Mouse (Mus musculus) midbrain, embryonic 16.5 days (tissue): ENCODE results near the gene Rgs16. TPM values are rescaled to one million over a fixed set of nuclear protein-coding genes. Genes with fewer than 3 reads are reported as not detected.

Experiments
- ATAC-seq: fragments of 200-750 bp; cut with Nextera tagmentation; 2 replicates; pipeline ENCODE4 v1.8.0; 2017; ENCODE audit warnings: moderate TSS enrichment
- H3K27ac ChIP-seq: fragments of 300-500 bp; sonication (generic); 2 replicates; pipeline ENCODE4 v1.5.1; 2014; ENCODE audit warnings: mild to moderate bottlenecking, low read length, mixed read lengths
- H3K27me3 ChIP-seq: fragments of 300-500 bp; sonication (generic); 2 replicates; pipeline ENCODE4 v1.6.1; 2014; ENCODE audit warnings: low read depth, low read length, mixed read lengths; ENCODE audit not compliant: control insufficient read depth, insufficient read depth
- H3K36me3 ChIP-seq: fragments of 300-500 bp; sonication (generic); 2 replicates; pipeline ENCODE4 v1.6.1; 2014; ENCODE audit warnings: mild to moderate bottlenecking, low read length, moderate library complexity, mixed read lengths; ENCODE audit not compliant: control insufficient read depth, insufficient read depth
- H3K4me1 ChIP-seq: fragments of 300-500 bp; sonication (generic); 2 replicates; pipeline ENCODE4 v1.6.1; 2014; ENCODE audit warnings: mild to moderate bottlenecking, low read length, mixed read lengths; ENCODE audit not compliant: control insufficient read depth, insufficient read depth
- H3K4me2 ChIP-seq: fragments of 300-500 bp; sonication (generic); 2 replicates; pipeline ENCODE4 v1.6.1; 2014; ENCODE audit warnings: mild to moderate bottlenecking, low read length, mixed read lengths
- H3K4me3 ChIP-seq: fragments of 300-500 bp; sonication (generic); 2 replicates; pipeline ENCODE4 v1.5.1; 2014; ENCODE audit warnings: low read depth, mild to moderate bottlenecking, low read length, moderate library complexity, mixed read lengths
- H3K9ac ChIP-seq: fragments of 300-500 bp; sonication (generic); 2 replicates; pipeline ENCODE4 v1.6.1; 2014; ENCODE audit warnings: low read depth, low read length, mixed read lengths
- H3K9me3 ChIP-seq: fragments of 300-500 bp; sonication (generic); replicated peaks from 2 replicates; pipeline ENCODE4 v1.6.1; 2014; ENCODE audit warnings: mild to moderate bottlenecking, low read length, mixed read lengths; ENCODE audit not compliant: control insufficient read depth, poor library complexity, severe bottlenecking
- WGBS: fragments of 180-500 bp; shearing (Covaris S2); extraction: QIAGEN DNeasy Blood & Tissue Kit; methylation state at CpG from one replicate; pipeline ENCODE4 v1.1.7; 2014; 5-methylcytosine and 5-hydroxymethylcytosine counted together
- polyA plus RNA-seq: library from polyadenylated mRNA; unstranded; fragments of >200 nt; fragmentation: Nextera tagmentation; extraction: Ambion mirVana; gene quantifications from 2 replicates; pipeline ENCODE4 v1.2.1, GENCODE M21; 2015

Rgs16 gene
- polyA plus RNA-seq = 21.8 and 31.3 TPM in 2 replicates

GRCm38 (mm10) chr1:153740145-153740544 is at the start of gene Rgs16:
Gene Rgs16, plus strand, starts transcription at chr1:153740349.
- Histone ChIP-seq H3K27me3 (no peaks in the 10 kb centered on the region), H3K4me1 (peaks cover 46% of the 10 kb centered on the region), H3K27ac (no peak within 1 kb of the TSS), H3K36me3 (no peaks in the 10 kb centered on the region), H3K9me3 (no peaks in the 10 kb centered on the region), H3K4me2 (peak within 1 kb of the TSS; percentile 75), H3K4me3 (peak within 1 kb of the TSS; percentile 47), H3K9ac (peak within 1 kb of the TSS; percentile 64)
- ATAC-seq = peak; percentile 66
- under 1% methylated on average over 27 of the region's 28 CpGs for WGBS

GRCm38 (mm10) chr1:153692526-153692925 is 47.6 kb upstream of the Rgs16 start:
- H3K27ac ChIP-seq = no peak overlapping the region
- H3K36me3 ChIP-seq = peaks cover 8% of the 10 kb centered on the region
- no peak for ATAC-seq
- H3K4me1 ChIP-seq = peaks cover 7% of the 10 kb centered on the region; the same call in 1 of the 2 replicates
- H3K27me3 ChIP-seq = no peaks in the 10 kb centered on the region
- 86% methylated on average over 6 of the region's 6 CpGs for WGBS
- H3K9me3 ChIP-seq = no peaks in the 10 kb centered on the region
- H3K4me2 ChIP-seq = no peak overlapping the region
- no peak overlapping the region for H3K9ac ChIP-seq
- H3K4me3 ChIP-seq = no peak overlapping the region

GRCm38 (mm10) chr1:153694372-153695120 is 45.6 kb upstream of the Rgs16 start:
- Histone ChIP-seq H3K4me1 (peaks cover 7% of the 10 kb centered on the region; the same call in 1 of the 2 replicates), H3K27ac (no peak overlapping the region), H3K4me2 (no peak overlapping the region), H3K36me3 (peaks cover 8% of the 10 kb centered on the region), H3K4me3 (no peak overlapping the region), H3K9ac (no peak overlapping the region), H3K9me3 (no peaks in the 10 kb centered on the region), H3K27me3 (no peaks in the 10 kb centered on the region)
- ATAC-seq = no peak
- 93% methylated on average over 6 of the region's 6 CpGs for WGBS

- Histone ChIP-seq H3K27ac (no peak overlapping the region), H3K4me3 (no peak overlapping the region), H3K4me1 (peaks cover 7% of the 10 kb centered on the region; the same call in 1 of the 2 replicates), H3K36me3 (peaks cover 8% of the 10 kb centered on the region), H3K4me2 (no peak overlapping the region), H3K9me3 (no peaks in the 10 kb centered on the region), H3K27me3 (no peaks in the 10 kb centered on the region), H3K9ac (no peak overlapping the region)
- no peak for ATAC-seq
- WGBS = 89% methylated on average over 10 of the region's 10 CpGs
These were observed 44.8 kb upstream of the Rgs16 start for GRCm38 (mm10) chr1:153695398-153695797.

- Histone ChIP-seq H3K4me3 (no peak overlapping the region), H3K4me2 (no peak overlapping the region), H3K9ac (no peak overlapping the region), H3K27me3 (no peaks in the 10 kb centered on the region), H3K4me1 (peaks cover 7% of the 10 kb centered on the region; the same call in 1 of the 2 replicates), H3K9me3 (no peaks in the 10 kb centered on the region), H3K36me3 (peaks cover 8% of the 10 kb centered on the region), H3K27ac (no peak overlapping the region)
- ATAC-seq = no peak
- WGBS = 95% methylated on average over 11 of the region's 11 CpGs
These were observed 44.1 kb upstream of the Rgs16 start for GRCm38 (mm10) chr1:153696093-153696492.

GRCm38 (mm10) chr1:153696541-153696940 is 43.6 kb upstream of the Rgs16 start:
- Histone ChIP-seq H3K9me3 (no peaks in the 10 kb centered on the region), H3K36me3 (peaks cover 8% of the 10 kb centered on the region), H3K4me1 (peaks cover 5% of the 10 kb centered on the region; the same call in 1 of the 2 replicates), H3K27ac (no peak overlapping the region), H3K4me3 (no peak overlapping the region), H3K4me2 (no peak overlapping the region), H3K9ac (no peak overlapping the region), H3K27me3 (no peaks in the 10 kb centered on the region)
- WGBS = 95% methylated on average over 4 of the region's 4 CpGs
- no peak for ATAC-seq

- no peaks in the 10 kb centered on the region for H3K9me3 ChIP-seq
- no peak for ATAC-seq
- H3K4me2 ChIP-seq = no peak overlapping the region
- H3K27ac ChIP-seq = no peak overlapping the region
- no peaks in the 10 kb centered on the region for H3K27me3 ChIP-seq
- H3K9ac ChIP-seq = no peak overlapping the region
- peaks cover 2% of the 10 kb centered on the region for H3K4me1 ChIP-seq
- H3K36me3 ChIP-seq = peaks cover 7% of the 10 kb centered on the region
- H3K4me3 ChIP-seq = no peak overlapping the region
- 57% methylated on average over 16 of the region's 16 CpGs for WGBS
These were observed 42.4 kb upstream of the Rgs16 start for GRCm38 (mm10) chr1:153697581-153698251.

- H3K27ac ChIP-seq = no peak overlapping the region
- no peak overlapping the region for H3K4me3 ChIP-seq
- peaks cover 4% of the 10 kb centered on the region; the same call in 1 of the 2 replicates for H3K36me3 ChIP-seq
- H3K4me2 ChIP-seq = no peak overlapping the region
- 65% methylated on average over 7 of the region's 7 CpGs for WGBS
- ATAC-seq = no peak
- no peaks in the 10 kb centered on the region for H3K9me3 ChIP-seq
- H3K9ac ChIP-seq = no peak overlapping the region
- H3K27me3 ChIP-seq = no peaks in the 10 kb centered on the region
- peaks cover 8% of the 10 kb centered on the region for H3K4me1 ChIP-seq
These were observed 41.7 kb upstream of the Rgs16 start for GRCm38 (mm10) chr1:153698311-153699084.
